Mouse (Mus musculus) stomach, embryonic 14.5 days (tissue): ENCODE data around the gene Gm9918. TPM values are rescaled to one million over a fixed set of nuclear protein-coding genes. Genes with fewer than 3 reads are reported as not detected.

Experiments used
- polyA plus RNA-seq: library from polyadenylated mRNA; unstranded; fragments of >200 nt; fragmentation: Nextera tagmentation; extraction: Ambion mirVana; gene quantifications from 2 replicates; pipeline ENCODE4 v1.2.1, GENCODE M21; 2014

Gene Gm9918
- polyA plus RNA-seq, 1 experiment from 2014 or later: 0.36 TPM

Other genes starting within 250 kb of the Gm9918 start
- 407 and 452 TPM in 2 replicates for gene Krt18, start 242.4 kb upstream of the Gm9918 start, polyA plus RNA-seq
- 129 and 134 TPM in 2 replicates for gene Eif4b, start 196.8 kb upstream of the Gm9918 start, polyA plus RNA-seq
- 42.6 and 48.5 TPM in 2 replicates for gene Tns2, start 170.2 kb upstream of the Gm9918 start, polyA plus RNA-seq
- 15.2 and 16.7 TPM in 2 replicates for gene Spryd3, start 134.3 kb upstream of the Gm9918 start, polyA plus RNA-seq
- gene Igfbp6, start 126.2 kb upstream of the Gm9918 start, polyA plus RNA-seq: 12.4 and 13.1 TPM in 2 replicates
- gene Soat2, start 120.0 kb upstream of the Gm9918 start, polyA plus RNA-seq: 2.1 and 2.2 TPM in 2 replicates
- 52.0 and 54.0 TPM in 2 replicates for gene Zfp740, start 67.3 kb upstream of the Gm9918 start, polyA plus RNA-seq
- 60.5 and 63.9 TPM in 2 replicates for gene Csad, start 65.8 kb upstream of the Gm9918 start, polyA plus RNA-seq
- 5.8 and 9.9 TPM in 2 replicates for gene Itgb7, start 38.6 kb upstream of the Gm9918 start, polyA plus RNA-seq
- gene Rarg, start 13.0 kb upstream of the Gm9918 start, polyA plus RNA-seq: 36.9 and 40.5 TPM in 2 replicates
- 63.1 and 63.7 TPM in 2 replicates for gene Mfsd5, start 8.9 kb downstream of the Gm9918 start, polyA plus RNA-seq
- gene Espl1, start 25.7 kb downstream of the Gm9918 start, polyA plus RNA-seq: 25.4 and 28.6 TPM in 2 replicates
- gene Pfdn5, start 55.6 kb downstream of the Gm9918 start, polyA plus RNA-seq: 500 and 514 TPM in 2 replicates
- 96.9 and 109 TPM in 2 replicates for gene Myg1, start 61.1 kb downstream of the Gm9918 start, polyA plus RNA-seq
- 63.8 and 68.4 TPM in 2 replicates for gene Aaas, start 80.2 kb downstream of the Gm9918 start, polyA plus RNA-seq
- gene Sp7, start 96.6 kb downstream of the Gm9918 start, polyA plus RNA-seq: 2.0 and 2.5 TPM in 2 replicates
- 16.9 and 18.9 TPM in 2 replicates for gene Sp1, start 135.6 kb downstream of the Gm9918 start, polyA plus RNA-seq
- gene Amhr2, start 174.8 kb downstream of the Gm9918 start, polyA plus RNA-seq: 0.94 and 1.2 TPM in 2 replicates
- 132 and 138 TPM in 2 replicates for gene Prr13, start 188.5 kb downstream of the Gm9918 start, polyA plus RNA-seq
- gene Pcbp2, start 200.0 kb downstream of the Gm9918 start, polyA plus RNA-seq: 298 and 302 TPM in 2 replicates
- gene Gm10337, start 233.2 kb downstream of the Gm9918 start, polyA plus RNA-seq: 4.5 and 7.0 TPM in 2 replicates
- gene Map3k12, start 246.5 kb downstream of the Gm9918 start, polyA plus RNA-seq: 18.6 and 20.0 TPM in 2 replicates
- gene Tarbp2, start 247.6 kb downstream of the Gm9918 start, polyA plus RNA-seq: 87.0 and 101 TPM in 2 replicates